Mouse (Mus musculus) liver, adult 2 months (tissue): Measurements from ENCODE around the gene Snx4.

Experiments used
- CTCF ChIP-seq: fragments of 200-500 bp; IDR thresholded peaks from 2 replicates; pipeline ENCODE4 v1.5.1; 2011; ENCODE audit warnings: low read depth, low read length, control low read depth
- POLR2A ChIP-seq: fragments of 200-500 bp; IDR thresholded peaks from 2 replicates; pipeline ENCODE4 v1.6.1; 2011; ENCODE audit warnings: low read length, control low read depth; ENCODE audit not compliant: insufficient read depth; ENCODE audit errors: extremely low read depth

DNA sequence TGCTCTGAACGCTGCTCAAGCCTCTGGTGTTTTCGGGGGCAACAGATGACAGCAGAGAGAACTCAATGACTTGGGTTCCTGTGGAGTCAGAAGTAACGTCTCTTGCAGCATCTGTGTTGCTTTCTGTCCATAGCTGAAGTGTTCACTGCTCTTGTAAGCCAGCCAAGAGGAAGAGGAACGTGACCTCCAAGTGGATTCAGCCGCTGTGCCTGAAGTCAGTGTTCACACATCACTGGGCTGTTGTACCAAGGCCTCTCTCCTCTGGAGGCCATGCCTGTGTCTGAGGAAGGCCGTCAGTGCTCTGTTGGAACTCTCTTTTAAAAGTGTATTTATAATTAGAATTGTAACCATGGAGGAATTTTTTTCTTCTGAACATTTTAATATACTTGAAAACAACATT lies 9.2 kb upstream of the Snx4 start:
- TF ChIP-seq POLR2A (no peak), CTCF (no peak)
